In genomic region chr14:72869188-72869749, GRCm38 (mm10) we compare ENCODE assay signal across 8 mouse cellular contexts.
DNase-seq lines count a peak whose midpoint lies in the region; ATAC-seq lines count a peak whose summit lies in the region.

No protein-coding gene starts in this region.

- peak; percentile 32 to 39 for DNase-seq in kidney, postnatal 4 days
- DNase-seq in kidney, postnatal 10 days: no peak
- peak; percentile 77 for DNase-seq in NIH3T3 (ENCODE audit: low read depth)
- peak; percentile 62 for DNase-seq in embryonic facial prominence, embryonic 11.5 days (ENCODE audit: low spot score)
- DNase-seq in midbrain, embryonic 14.5 days: peak; percentile 73
- DNase-seq in spleen, adult 18-20 months: no peak
- no peak for DNase-seq in yolk sac, embryonic 10.5 days (ENCODE audit: low spot score)

- H3K4me1 ChIP-seq in embryonic facial prominence, embryonic 11.5 days (ENCODE audit: control insufficient read depth, insufficient read depth, low read length): no peaks in the 10 kb centered on the region
- H3K4me1 ChIP-seq in hindbrain, embryonic 16.5 days (ENCODE audit: control insufficient read depth, insufficient read depth, low read depth, low read length): peaks cover 4% of the 10 kb centered on the region; the same call in 1 of the 2 replicates
- H3K4me1 ChIP-seq in midbrain, embryonic 14.5 days (ENCODE audit: control insufficient read depth, insufficient read depth, low read length): no peaks in the 10 kb centered on the region

- H3K27me3 ChIP-seq in embryonic facial prominence, embryonic 11.5 days (ENCODE audit: control insufficient read depth, insufficient read depth, low read length): no peaks in the 10 kb centered on the region
- H3K27me3 ChIP-seq in hindbrain, embryonic 16.5 days (replicated peaks; ENCODE audit: control insufficient read depth, insufficient read depth, low read length): no peaks in the 10 kb centered on the region
- no peaks in the 10 kb centered on the region for H3K27me3 ChIP-seq in midbrain, embryonic 14.5 days (ENCODE audit: control insufficient read depth, insufficient read depth, low read length)

- 42% methylated on average over 20 of the region's 20 CpGs for WGBS in embryonic facial prominence, embryonic 11.5 days
- WGBS in hindbrain, embryonic 16.5 days: 32% methylated on average over 20 of the region's 20 CpGs
- WGBS in midbrain, embryonic 14.5 days: 33% methylated on average over 20 of the region's 20 CpGs

- H3K9me3 ChIP-seq in embryonic facial prominence, embryonic 11.5 days (replicated peaks; ENCODE audit: control insufficient read depth, low read length): no peaks in the 10 kb centered on the region
- no peaks in the 10 kb centered on the region for H3K9me3 ChIP-seq in hindbrain, embryonic 16.5 days (ENCODE audit: control insufficient read depth, low read length)
- H3K9me3 ChIP-seq in midbrain, embryonic 14.5 days (ENCODE audit: control insufficient read depth, low read length): no peaks in the 10 kb centered on the region

- no peaks in the 10 kb centered on the region for H3K36me3 ChIP-seq in embryonic facial prominence, embryonic 11.5 days (replicated peaks; ENCODE audit: control insufficient read depth, insufficient read depth, low read depth, low read length)
- H3K36me3 ChIP-seq in hindbrain, embryonic 16.5 days (ENCODE audit: control insufficient read depth, insufficient read depth, low read length): no peaks in the 10 kb centered on the region
- no peaks in the 10 kb centered on the region for H3K36me3 ChIP-seq in midbrain, embryonic 14.5 days (ENCODE audit: control insufficient read depth, insufficient read depth, low read length)

- no peak overlapping the region for H3K9ac ChIP-seq in embryonic facial prominence, embryonic 11.5 days (replicated peaks; ENCODE audit: low read length)
- peak overlapping the region; percentile 8 for H3K9ac ChIP-seq in hindbrain, embryonic 16.5 days (ENCODE audit: low read depth, low read length)
- H3K9ac ChIP-seq in midbrain, embryonic 14.5 days (replicated peaks; ENCODE audit: low read length): no peak overlapping the region; the same call in 1 of the 2 replicates

- H3K27ac ChIP-seq in embryonic facial prominence, embryonic 11.5 days (replicated peaks; ENCODE audit: low read depth, low read length): no peak overlapping the region
- peak overlapping the region; percentile 75 for H3K27ac ChIP-seq in hindbrain, embryonic 16.5 days (ENCODE audit: low read depth, low read length)
- peak overlapping the region; percentile 77 for H3K27ac ChIP-seq in midbrain, embryonic 14.5 days (replicated peaks; ENCODE audit: low read depth, low read length)

- no peak overlapping the region for H3K4me3 ChIP-seq in embryonic facial prominence, embryonic 11.5 days (ENCODE audit: low read depth, low read length)
- no peak overlapping the region; the same call in 1 of the 2 replicates for H3K4me3 ChIP-seq in hindbrain, embryonic 16.5 days (ENCODE audit: low read length)
- 0 out of 2 replicates have a peak overlapping the region, but pooled peaks have one; percentile 14 for H3K4me3 ChIP-seq in midbrain, embryonic 14.5 days (replicated peaks; ENCODE audit: low read depth, low read length)

- peak; percentile 72; the same call in 1 of the 2 replicates for ATAC-seq in embryonic facial prominence, embryonic 11.5 days (replicated peaks; ENCODE audit: insufficient number of reproducible peaks, low FRiP score, low TSS enrichment, low read depth)
- peak; percentile 87 for ATAC-seq in hindbrain, embryonic 16.5 days
- peak; percentile 71; the same call in 1 of the 2 replicates for ATAC-seq in midbrain, embryonic 14.5 days (ENCODE audit: low FRiP score, low TSS enrichment)

- H3K4me2 ChIP-seq in embryonic facial prominence, embryonic 11.5 days (ENCODE audit: low read depth, low read length): peak overlapping the region; percentile 10; the same call in 1 of the 2 replicates
- H3K4me2 ChIP-seq in hindbrain, embryonic 16.5 days (ENCODE audit: low read length): peak overlapping the region; percentile 46
- H3K4me2 ChIP-seq in midbrain, embryonic 14.5 days (ENCODE audit: low read length): peak overlapping the region; percentile 30

Comparison
In these comparisons a context has a peak if more than half of its experiments do, and no peak if none do; other contexts are left out.
1. DNase-seq: peak in kidney, postnatal 4 days (2 of 2), NIH3T3 (single experiment), embryonic facial prominence, embryonic 11.5 days (single experiment) and midbrain, embryonic 14.5 days (single experiment); none in kidney, postnatal 10 days (single experiment), spleen, adult 18-20 months (0 of 2) and yolk sac, embryonic 10.5 days (single experiment).
2. Peak in every context shown above with its lines, with median percentiles within 50 percentile points of each other: ATAC-seq and H3K4me2 ChIP-seq.